Mouse (Mus musculus): Measurements from ENCODE around the gene Cfh.
"Not testable (repeated sequence)": the region's sequence is repeated elsewhere in the genome, so short reads cannot be mapped to it uniquely, and the experiment has no call there.

The Cfh gene

DNA sequence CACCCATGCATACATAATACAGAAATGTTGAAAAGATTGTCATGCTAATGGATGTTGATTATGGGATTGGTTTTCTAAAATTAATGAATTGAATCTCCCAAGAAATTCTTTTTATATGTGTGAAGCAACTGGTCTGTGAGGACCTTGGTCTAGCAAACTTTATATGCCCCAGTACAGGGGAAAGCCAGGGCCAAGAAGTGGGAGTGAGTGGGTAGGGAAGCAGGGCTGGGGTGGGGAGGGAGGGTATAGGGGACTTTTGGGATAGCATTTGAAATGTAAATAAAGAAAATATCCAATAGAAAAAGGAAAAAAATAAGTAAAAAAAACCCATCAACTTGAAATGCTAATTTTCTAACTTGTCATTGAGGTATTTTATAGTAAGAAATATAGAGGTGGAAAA is at the start of gene Cfh:
Cfh (minus strand) TSS at position 101 of the 400 bp plus-strand sequence.
- not testable (repeated sequence) for DNase-seq (ENCODE audit: low spot score)

DNA sequence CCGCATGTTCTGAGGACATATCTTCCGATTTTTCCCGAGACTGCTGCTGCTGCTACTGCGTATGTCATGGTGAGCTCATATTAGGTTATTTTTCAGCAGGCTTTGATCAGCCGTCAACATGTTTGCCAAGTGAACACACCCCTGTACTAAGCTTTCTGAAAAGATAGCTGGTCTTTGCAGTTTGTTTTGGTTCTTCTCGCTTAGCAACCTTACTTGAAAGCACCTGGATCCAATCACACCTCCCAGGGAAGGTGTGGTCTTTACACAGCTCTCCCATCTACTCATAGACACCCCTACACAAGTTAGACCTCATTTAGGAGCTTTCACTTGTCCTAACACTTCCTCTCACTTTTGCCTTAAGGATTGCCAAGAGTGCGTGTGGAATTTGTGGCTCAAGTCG is 43.1 kb upstream of the Cfh start:
- no peak for DNase-seq (ENCODE audit: low spot score)

DNA sequence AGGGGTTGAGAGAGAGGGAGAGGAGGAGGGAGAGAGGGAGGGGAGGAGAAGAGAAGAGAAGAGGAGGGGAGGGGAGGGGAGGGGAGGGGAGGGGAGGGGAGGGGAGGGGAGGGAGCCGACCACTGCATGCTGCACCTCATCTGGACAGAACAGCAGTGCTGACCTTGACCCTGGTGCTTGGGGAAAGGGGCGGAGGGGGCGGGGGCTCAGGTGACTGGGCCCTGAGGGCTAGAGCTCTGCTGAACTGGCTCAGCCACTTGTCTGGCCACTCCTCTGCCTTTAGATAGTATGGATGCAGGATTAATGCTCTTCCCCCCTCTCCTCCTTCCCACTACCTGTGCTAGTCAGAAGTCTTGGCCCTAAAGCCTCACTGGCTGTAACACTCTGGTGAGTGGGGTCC is 41.7 kb upstream of the Cfh start:
- DNase-seq (ENCODE audit: low spot score), result no peak

DNA sequence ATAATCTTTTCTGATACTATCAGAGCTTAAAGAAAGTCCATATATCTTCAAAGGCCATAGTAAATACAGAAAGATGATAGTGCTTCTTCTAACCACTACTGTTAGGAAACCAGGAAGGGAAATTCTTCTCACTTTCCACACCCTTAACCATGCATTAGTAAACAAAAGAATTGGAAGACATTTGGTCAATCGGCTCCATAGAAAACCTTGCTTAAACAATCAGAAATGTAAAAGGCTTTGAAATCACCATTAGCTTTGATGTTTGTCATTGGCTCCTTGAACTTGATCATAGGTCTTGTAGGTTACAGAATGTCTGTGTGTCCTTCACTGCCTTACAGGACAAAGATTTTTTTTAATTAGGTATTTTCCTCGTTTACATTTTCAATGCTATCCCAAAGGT is 21.8 kb upstream of the Cfh start:
- DNase-seq (ENCODE audit: low spot score), result no peak

DNA sequence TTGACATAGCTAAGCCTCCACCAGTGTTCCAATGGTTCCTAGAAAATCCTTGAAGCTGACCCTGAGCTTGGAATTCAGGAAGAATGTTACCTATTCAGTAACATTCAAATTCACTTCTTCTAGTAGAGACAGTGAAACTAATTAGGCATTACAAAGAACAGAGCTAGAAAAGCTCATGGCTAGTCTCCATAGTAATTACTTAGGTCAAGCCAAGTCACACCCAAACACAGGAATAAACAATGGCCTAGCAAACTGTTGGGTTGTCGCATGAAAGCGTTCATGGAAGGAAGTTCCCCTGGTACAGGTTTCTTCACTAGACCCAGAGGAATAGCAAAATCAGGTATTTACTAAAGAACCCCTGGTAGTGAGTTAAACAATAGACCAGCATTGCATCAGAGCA is 4.9 kb upstream of the Cfh start:
- DNase-seq (ENCODE audit: low spot score), result not testable (repeated sequence)

DNA sequence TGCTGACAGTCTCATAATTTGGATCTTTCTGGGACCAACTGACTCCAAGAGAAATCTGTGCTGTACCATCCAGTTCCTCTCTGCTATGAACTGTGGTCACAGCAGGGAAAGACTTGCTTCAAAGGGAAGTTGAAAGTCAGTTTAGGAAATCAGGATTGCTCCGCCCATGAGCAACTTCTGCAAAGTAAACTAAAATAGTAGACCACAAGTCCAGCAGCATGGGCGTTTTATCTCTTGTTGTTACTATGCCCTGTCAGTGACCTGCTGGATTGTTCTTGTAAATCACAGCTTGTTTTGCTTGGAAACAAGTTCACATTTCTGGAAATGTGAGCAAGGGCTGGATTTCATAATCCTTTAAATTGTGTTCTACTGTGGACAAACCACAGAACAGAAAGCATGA is 356 bp downstream of the Cfh start:
- peak; percentile 5 for DNase-seq (ENCODE audit: low spot score)

DNA sequence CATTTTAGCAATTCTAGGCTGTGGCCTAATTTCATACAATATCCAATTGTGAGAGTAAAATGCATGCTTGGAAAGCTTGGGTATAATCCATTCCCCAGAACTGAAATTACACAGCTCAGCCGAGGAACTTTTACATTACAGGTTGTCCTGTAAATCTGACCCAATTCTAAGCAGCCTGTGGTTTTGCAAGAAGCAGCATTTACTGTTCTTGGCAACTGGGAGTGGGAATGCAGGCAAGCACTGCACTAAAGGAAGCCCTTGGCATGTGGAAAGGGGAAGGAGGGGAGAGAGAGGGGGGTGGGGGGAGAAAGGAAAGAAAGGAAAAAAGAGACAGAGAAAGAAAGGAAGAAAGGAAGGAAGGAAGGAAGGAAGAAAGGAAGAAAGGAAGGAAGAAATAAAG is 3.4 kb downstream of the Cfh start:
- no peak for DNase-seq (ENCODE audit: low spot score)

DNA sequence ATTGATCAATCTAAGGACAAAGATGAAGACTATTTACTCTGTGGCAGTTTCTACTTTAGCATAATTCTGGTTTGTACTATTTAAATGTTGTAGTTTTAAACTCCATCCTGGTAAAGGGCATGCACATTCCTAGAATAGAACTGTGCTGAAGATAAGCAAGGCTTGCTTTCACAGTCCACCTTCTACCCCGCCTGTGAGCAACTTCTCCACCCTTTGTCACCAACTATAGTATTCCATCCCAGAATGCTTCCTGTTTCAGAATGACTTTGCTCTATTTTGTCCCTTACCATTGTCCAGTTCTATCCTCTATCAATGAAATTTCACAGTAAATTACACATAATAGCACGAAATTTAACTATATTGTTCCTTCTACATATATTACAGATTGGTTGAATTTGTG is 8.1 kb downstream of the Cfh start:
- DNase-seq (ENCODE audit: low spot score), result peak; percentile 5

DNA sequence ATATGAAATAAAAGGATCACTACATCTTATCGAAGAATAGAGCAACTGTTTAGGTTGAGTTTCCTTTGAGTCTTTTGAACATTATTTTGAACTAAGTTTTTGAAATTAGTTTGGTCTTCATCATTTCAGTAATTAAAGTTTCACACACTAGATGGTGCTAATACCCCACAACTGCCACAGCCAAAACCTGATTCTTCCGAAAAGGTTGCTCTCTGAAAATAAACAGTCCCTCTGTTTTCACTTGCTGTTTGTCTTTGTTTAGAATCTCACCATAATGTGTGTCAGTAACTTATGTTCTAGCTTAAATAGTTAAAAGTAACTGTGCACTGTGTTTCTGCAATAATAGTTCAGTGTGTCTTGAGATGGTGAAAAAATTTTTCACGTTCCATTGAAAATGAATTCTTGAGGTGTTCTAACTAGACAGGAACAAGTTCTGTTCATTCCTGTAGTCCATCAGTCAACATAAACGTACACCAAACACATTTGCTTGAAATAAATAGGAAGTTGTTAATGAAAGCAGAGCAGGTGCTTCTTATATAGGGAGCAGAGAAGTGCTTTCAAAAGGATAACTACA is 11.9 kb downstream of the Cfh start:
- peak; percentile 45 for DNase-seq (ENCODE audit: low spot score)

DNA sequence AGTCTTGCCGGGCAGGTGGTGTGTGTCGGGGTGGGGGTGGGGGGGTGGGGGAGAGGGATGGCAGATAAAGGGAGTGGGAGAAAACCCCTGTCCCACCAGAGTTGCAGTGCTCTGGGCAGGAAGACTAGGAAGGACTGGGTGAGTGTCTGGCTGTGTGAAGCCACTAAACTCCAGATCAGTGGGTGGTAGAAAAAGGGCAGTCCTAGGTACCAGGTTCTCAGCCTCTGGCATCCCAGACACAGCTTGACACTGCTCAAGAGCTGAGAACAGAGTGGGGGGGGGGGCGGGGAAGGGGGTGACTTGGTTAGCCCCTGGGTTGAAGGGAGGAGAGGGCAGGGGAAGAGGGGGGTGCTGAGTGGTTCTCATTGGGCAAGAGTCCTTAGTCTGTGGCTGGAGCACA is 24.6 kb downstream of the Cfh start:
- no peak for DNase-seq (ENCODE audit: low spot score)

DNA sequence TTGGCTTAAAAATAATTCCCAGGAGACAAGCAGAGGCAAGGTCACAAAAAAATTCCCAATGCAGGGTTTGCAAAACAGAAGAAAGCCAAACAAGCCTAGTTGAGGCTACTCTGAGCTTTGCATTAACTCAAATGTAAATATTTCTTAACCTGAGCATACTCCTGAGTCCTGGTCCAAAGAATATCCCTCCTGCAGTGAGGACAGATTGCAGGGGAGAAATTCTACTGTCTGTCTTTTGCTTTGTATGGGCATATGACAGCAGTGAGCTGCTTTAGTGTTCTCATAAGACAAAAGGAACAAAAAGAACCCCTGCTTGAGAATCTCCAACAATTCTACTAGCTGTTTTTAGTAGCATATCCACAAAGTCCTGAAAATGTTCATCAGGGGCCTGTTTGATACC is 114.1 kb downstream of the Cfh start:
- DNase-seq (ENCODE audit: low spot score), result no peak

Data from layer of hippocampus, adult 9-10 months (tissue).